Mouse (Mus musculus) hindbrain, embryonic 11.5 days (tissue): Measurements from ENCODE around the gene Katna1. TPM values are rescaled to one million over a fixed set of nuclear protein-coding genes. Genes with fewer than 3 reads are reported as not detected.

Experiments
- polyA plus RNA-seq: library from polyadenylated mRNA; unstranded; fragments of >200 nt; fragmentation: Nextera tagmentation; extraction: Ambion mirVana; gene quantifications from 2 replicates; pipeline ENCODE4 v1.2.1, GENCODE M21; 2014

Gene Katna1
- polyA plus RNA-seq, 1 experiment from 2014 or later, result 66.5 TPM

Other genes with a start within 250 kb of the Katna1 start
- 9.3 and 9.4 TPM in 2 replicates for gene Lrp11, start 136.2 kb upstream of the Katna1 start, polyA plus RNA-seq
- 62.3 and 68.1 TPM in 2 replicates for gene Nup43, start 58.5 kb upstream of the Katna1 start, polyA plus RNA-seq
- gene Pcmt1, start 44.9 kb upstream of the Katna1 start, polyA plus RNA-seq, result 145 and 146 TPM in 2 replicates
- gene Lats1, start 44.8 kb upstream of the Katna1 start, polyA plus RNA-seq, result 15.5 and 16.1 TPM in 2 replicates
- gene Ginm1, start 66.8 kb downstream of the Katna1 start, polyA plus RNA-seq, result 53.1 and 57.1 TPM in 2 replicates
- 47.1 and 51.0 TPM in 2 replicates for gene Ppil4, start 66.9 kb downstream of the Katna1 start, polyA plus RNA-seq
- gene Zc3h12d, start 106.5 kb downstream of the Katna1 start, polyA plus RNA-seq, result 0.05 and 0.06 TPM in 2 replicates
- 25.9 and 29.6 TPM in 2 replicates for gene Tab2, start 230.2 kb downstream of the Katna1 start, polyA plus RNA-seq